Mouse (Mus musculus): Measurements from ENCODE around the gene Tectb. TPM values are rescaled to one million over a fixed set of nuclear protein-coding genes. Genes with fewer than 3 reads are reported as not detected.
A peak's percentile ranks its signal among the peaks of the same experiment; 100 is the strongest.

Gene Tectb
- polyA plus RNA-seq, 1 experiment = not detected

- H3K4me3 ChIP-seq (ENCODE audit: insufficient read depth, low read length) = no peak overlapping the region
- TF ChIP-seq CTCF (IDR thresholded peaks at IDR 0.05; ENCODE audit: borderline replicate concordance, insufficient read depth, low read length) (no peak), POLR2A (IDR thresholded peaks at IDR 0.05; ENCODE audit: low read depth, low read length) (no peak)
These were observed 55.5 kb downstream of the Tectb start for GRCm38 (mm10) chr19:55236026-55236425.

GRCm38 (mm10) chr19:55236564-55236963 lies 56.0 kb downstream of the Tectb start:
- TF ChIP-seq POLR2A (IDR thresholded peaks at IDR 0.05; ENCODE audit: low read depth, low read length) = no peak
- no peak for TF ChIP-seq CTCF (IDR thresholded peaks at IDR 0.05; ENCODE audit: borderline replicate concordance, insufficient read depth, low read length)
- Histone ChIP-seq H3K27ac (ENCODE audit: insufficient read depth, low read length) (no peak overlapping the region), H3K4me1 (ENCODE audit: control insufficient read depth, insufficient read depth, low read length) (no peaks in the 10 kb centered on the region; the same call in 1 of the 2 replicates), H3K4me3 (ENCODE audit: insufficient read depth, low read length) (no peak overlapping the region)

More at GRCm38 (mm10) chr19:55236026-55236425, 55.5 kb downstream of the Tectb start:
- H3K27ac ChIP-seq (ENCODE audit: insufficient read depth, low read length) = no peak overlapping the region
- no peaks in the 10 kb centered on the region; the same call in 1 of the 2 replicates for H3K4me1 ChIP-seq (ENCODE audit: control insufficient read depth, insufficient read depth, low read length)

GRCm38 (mm10) chr19:55239766-55240426 lies 59.4 kb downstream of the Tectb start:
- Histone ChIP-seq H3K27ac (ENCODE audit: insufficient read depth, low read length) (no peak overlapping the region), H3K4me3 (ENCODE audit: insufficient read depth, low read length) (no peak overlapping the region), H3K4me1 (ENCODE audit: control insufficient read depth, insufficient read depth, low read length) (0 out of 2 replicates have a peak, but pooled peaks cover under 1% of the 10 kb centered on the region)
- no peak for TF ChIP-seq POLR2A (IDR thresholded peaks at IDR 0.05; ENCODE audit: low read depth, low read length)
- no peak for TF ChIP-seq CTCF (IDR thresholded peaks at IDR 0.05; ENCODE audit: borderline replicate concordance, insufficient read depth, low read length)

- no peak within 1 kb of the TSS for H3K4me3 ChIP-seq (ENCODE audit: insufficient read depth, low read length)
- no peak for TF ChIP-seq CTCF (IDR thresholded peaks at IDR 0.05; ENCODE audit: borderline replicate concordance, insufficient read depth, low read length)
- no peak for TF ChIP-seq POLR2A (IDR thresholded peaks at IDR 0.05; ENCODE audit: low read depth, low read length)
- no peak within 1 kb of the TSS for H3K27ac ChIP-seq (ENCODE audit: insufficient read depth, low read length)
- H3K4me1 ChIP-seq (ENCODE audit: control insufficient read depth, insufficient read depth, low read length) = 0 out of 2 replicates have a peak, but pooled peaks cover 6% of the 10 kb centered on the region
These were observed 60.7 kb downstream of the Tectb start, which contains the start of gene Gucy2g for GRCm38 (mm10) chr19:55241186-55241645. TSS of gene Gucy2g (minus strand) at chr19:55241236.

- no peak for TF ChIP-seq POLR2A (IDR thresholded peaks at IDR 0.05; ENCODE audit: low read depth, low read length)
- TF ChIP-seq CTCF (IDR thresholded peaks at IDR 0.05; ENCODE audit: borderline replicate concordance, insufficient read depth, low read length) = peak; percentile 30; the same call in 1 of the 2 replicates
- H3K4me1 ChIP-seq (ENCODE audit: control insufficient read depth, insufficient read depth, low read length) = 0 out of 2 replicates have a peak, but pooled peaks cover 6% of the 10 kb centered on the region
- H3K27ac ChIP-seq (ENCODE audit: insufficient read depth, low read length) = peak overlapping the region; percentile 5; the same call in 1 of the 2 replicates
- H3K4me3 ChIP-seq (ENCODE audit: insufficient read depth, low read length) = no peak overlapping the region
These were observed 64.3 kb downstream of the Tectb start for GRCm38 (mm10) chr19:55244791-55245231.

Other genes starting within 250 kb of the Tectb start
- 12.1 and 13.7 TPM in 2 replicates for gene Gpam, start 53.5 kb upstream of the Tectb start, polyA plus RNA-seq (2011; ENCODE audit: insufficient read length, low read depth, missing spikeins)
- gene Gucy2g, start 60.5 kb downstream of the Tectb start, polyA plus RNA-seq (2011; ENCODE audit: insufficient read length, low read depth, missing spikeins) = not detected in 2 replicates
- gene Acsl5, start 71.2 kb downstream of the Tectb start, polyA plus RNA-seq (2011; ENCODE audit: insufficient read length, low read depth, missing spikeins) = 46.9 and 61.0 TPM in 2 replicates
- gene Zdhhc6, start 135.3 kb downstream of the Tectb start, polyA plus RNA-seq (2011; ENCODE audit: insufficient read length, low read depth, missing spikeins) = 44.4 and 52.8 TPM in 2 replicates
- gene Vti1a, start 135.6 kb downstream of the Tectb start, polyA plus RNA-seq (2011; ENCODE audit: insufficient read length, low read depth, missing spikeins) = 20.9 and 22.6 TPM in 2 replicates

All from embryonic fibroblast, embryonic 13.5 days (primary cell).